Mouse (Mus musculus) liver, adult 2 months (tissue): ENCODE data around the gene Ttll5. TPM values are rescaled to one million over a fixed set of nuclear protein-coding genes. Genes with fewer than 3 reads are reported as not detected.

Experiments
- DNase-seq: peaks from one replicate; pipeline ENCODE4 v3.0.0-alpha.2; 2011; ENCODE audit warnings: low read depth, low spot score; ENCODE audit errors: extremely low read depth
- H3K27ac ChIP-seq: fragments of 200-500 bp; replicated peaks from 2 replicates; pipeline ENCODE4 v1.5.1; 2012; ENCODE audit warnings: low read depth, mild to moderate bottlenecking, control low read depth, inconsistent platforms, low read length; ENCODE audit not compliant: insufficient read depth
- H3K27me3 ChIP-seq: fragments of 200-500 bp; 2 replicates; pipeline ENCODE4 v1.6.1; 2012; ENCODE audit warnings: mild to moderate bottlenecking, moderate library complexity, low read length, inconsistent platforms; ENCODE audit not compliant: control insufficient read depth, insufficient read depth
- H3K36me3 ChIP-seq: fragments of 200-500 bp; 2 replicates; pipeline ENCODE4 v1.6.1; 2012; ENCODE audit warnings: low read length, inconsistent platforms; ENCODE audit not compliant: control insufficient read depth, insufficient read depth
- H3K4me1 ChIP-seq: fragments of 200-500 bp; 2 replicates; pipeline ENCODE4 v1.6.1; 2011; ENCODE audit warnings: low read length; ENCODE audit not compliant: control insufficient read depth, insufficient read depth
- H3K4me3 ChIP-seq: fragments of 200-500 bp; 2 replicates; pipeline ENCODE4 v1.5.1; 2011; ENCODE audit warnings: low read depth, mild to moderate bottlenecking, control low read depth, low read length, moderate library complexity; ENCODE audit not compliant: insufficient read depth
- H3K79me2 ChIP-seq: fragments of 200-500 bp; 2 replicates; pipeline ENCODE4 v1.6.1; 2012; ENCODE audit warnings: inconsistent platforms, mild to moderate bottlenecking, low read length, moderate library complexity; ENCODE audit not compliant: control insufficient read depth, insufficient read depth
- H3K9ac ChIP-seq: fragments of 200-500 bp; 2 replicates; pipeline ENCODE4 v1.6.1; 2012; ENCODE audit warnings: low read depth, mild to moderate bottlenecking, control low read depth, inconsistent platforms, low read length
- CTCF ChIP-seq: fragments of 200-500 bp; IDR thresholded peaks from 2 replicates; pipeline ENCODE4 v1.5.1; 2011; ENCODE audit warnings: low read depth, low read length, control low read depth
- POLR2A ChIP-seq: fragments of 200-500 bp; IDR thresholded peaks from 2 replicates; pipeline ENCODE4 v1.6.1; 2011; ENCODE audit warnings: low read length, control low read depth; ENCODE audit not compliant: insufficient read depth; ENCODE audit errors: extremely low read depth
- WGBS: fragments of 180-500 bp; shearing (Covaris S2); methylation state at CpG from one replicate; pipeline ENCODE4 v1.1.7; 2018; 5-methylcytosine and 5-hydroxymethylcytosine counted together
- polyA plus RNA-seq: library from polyadenylated mRNA; depleted of rRNA; stranded (reverse); fragments of >200 nt; gene quantifications from 2 replicates; pipeline ENCODE4 v1.2.3, GENCODE M21; 2012
- total RNA-seq: library from RNA; depleted of rRNA; stranded (reverse); fragments of >200 nt; gene quantifications from 2 replicates; pipeline ENCODE4 v1.2.3, GENCODE M21; 2014

Ttll5 gene
- total and polyA plus RNA-seq, 2 experiments: 7.6 to 13.1 TPM

GRCm38 (mm10) chr12:85986024-85986423 is 161.6 kb downstream of the Ttll5 start:
- no peak for DNase-seq
- 85% methylated on average over 7 of the region's 7 CpGs for WGBS

DNA sequence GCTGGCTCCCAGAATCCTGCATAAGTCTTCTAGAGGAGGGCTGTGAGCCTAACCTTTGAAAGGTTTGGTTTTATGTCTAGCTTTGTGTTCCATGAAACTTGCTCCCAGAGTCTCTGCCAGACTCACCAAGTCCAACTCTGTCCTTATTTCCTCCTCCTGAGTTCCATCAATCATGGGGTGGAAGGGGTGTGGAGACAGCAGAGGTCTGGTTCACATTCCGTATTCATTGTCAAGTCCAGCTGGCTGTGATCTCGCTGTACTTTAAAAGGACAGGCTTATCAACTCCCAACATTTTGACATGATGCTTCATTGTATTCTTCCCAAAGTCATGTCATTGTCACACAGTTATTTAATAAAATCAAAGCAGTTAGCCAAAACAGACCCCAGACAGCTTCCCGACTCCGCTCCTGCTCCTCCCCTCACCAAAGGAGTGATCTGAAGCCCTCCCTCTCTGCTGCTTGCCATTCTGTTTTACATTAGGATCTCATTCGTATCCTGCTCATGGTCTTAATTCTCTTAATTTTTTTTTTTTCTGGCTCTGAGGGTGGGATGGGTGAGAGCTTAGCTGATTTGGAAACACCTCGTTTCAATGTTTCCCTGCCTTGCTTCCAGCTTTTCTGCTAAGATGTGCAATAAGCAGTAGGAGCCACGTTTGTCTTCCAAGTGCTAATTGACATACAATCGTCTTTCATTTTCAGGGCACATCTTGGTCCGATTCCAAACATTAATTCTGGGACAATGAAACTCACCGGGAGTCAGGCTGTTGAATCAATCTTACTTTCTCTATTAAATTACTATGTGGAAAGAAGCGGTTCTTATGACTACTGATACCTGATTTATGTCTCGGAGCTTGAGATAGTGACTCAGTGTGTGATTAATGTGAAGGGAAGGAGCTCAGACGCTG is 162.3 kb downstream of the Ttll5 start:
- Histone ChIP-seq H3K4me1 (no peaks in the 10 kb centered on the region), H3K27me3 (no peaks in the 10 kb centered on the region), H3K27ac (no peak overlapping the region), H3K4me3 (no peak overlapping the region), H3K36me3 (no peaks in the 10 kb centered on the region; the same call in 1 of the 2 replicates), H3K9ac (no peak overlapping the region), H3K79me2 (no peaks in the 10 kb centered on the region)
- 84% methylated on average over 13 of the region's 13 CpGs for WGBS
- TF ChIP-seq CTCF (no peak), POLR2A (no peak)
- DNase-seq: no peak

More at GRCm38 (mm10) chr12:85986024-85986423, 161.6 kb downstream of the Ttll5 start:
- H3K79me2 ChIP-seq: no peaks in the 10 kb centered on the region
- no peak overlapping the region for H3K9ac ChIP-seq
- TF ChIP-seq POLR2A: no peak
- TF ChIP-seq CTCF: no peak
- no peaks in the 10 kb centered on the region for H3K4me1 ChIP-seq
- no peak overlapping the region for H3K27ac ChIP-seq
- no peaks in the 10 kb centered on the region for H3K27me3 ChIP-seq
- H3K36me3 ChIP-seq: no peaks in the 10 kb centered on the region; the same call in 1 of the 2 replicates
- no peak overlapping the region for H3K4me3 ChIP-seq

- H3K27me3 ChIP-seq: no peaks in the 10 kb centered on the region
- H3K27ac ChIP-seq: no peak overlapping the region
- no peaks in the 10 kb centered on the region for H3K79me2 ChIP-seq
- no peaks in the 10 kb centered on the region; the same call in 1 of the 2 replicates for H3K36me3 ChIP-seq
- H3K4me3 ChIP-seq: no peak overlapping the region
- no peak for DNase-seq
- TF ChIP-seq POLR2A: no peak
- no peak for TF ChIP-seq CTCF
- WGBS: 86% methylated on average over 5 of the region's 5 CpGs
- no peak overlapping the region for H3K9ac ChIP-seq
- no peaks in the 10 kb centered on the region for H3K4me1 ChIP-seq
Observed at GRCm38 (mm10) chr12:85987444-85987889, 163.0 kb downstream of the Ttll5 start.

GRCm38 (mm10) chr12:85988121-85988520 is 163.7 kb downstream of the Ttll5 start:
- no peaks in the 10 kb centered on the region for H3K4me1 ChIP-seq
- 93% methylated on average over 4 of the region's 4 CpGs for WGBS
- TF ChIP-seq POLR2A (no peak), CTCF (no peak)
- H3K27ac ChIP-seq: no peak overlapping the region
- no peak overlapping the region for H3K9ac ChIP-seq
- no peak for DNase-seq
- no peaks in the 10 kb centered on the region; the same call in 1 of the 2 replicates for H3K36me3 ChIP-seq
- no peak overlapping the region for H3K4me3 ChIP-seq
- no peaks in the 10 kb centered on the region for H3K79me2 ChIP-seq
- H3K27me3 ChIP-seq: no peaks in the 10 kb centered on the region

GRCm38 (mm10) chr12:85988818-85989377 is 164.4 kb downstream of the Ttll5 start:
- no peak for TF ChIP-seq POLR2A
- no peak for TF ChIP-seq CTCF
- H3K79me2 ChIP-seq: no peaks in the 10 kb centered on the region
- H3K27ac ChIP-seq: no peak overlapping the region
- 87% methylated on average over 4 of the region's 4 CpGs for WGBS
- no peak overlapping the region for H3K9ac ChIP-seq
- H3K4me3 ChIP-seq: no peak overlapping the region
- no peaks in the 10 kb centered on the region; the same call in 1 of the 2 replicates for H3K36me3 ChIP-seq
- no peaks in the 10 kb centered on the region for H3K27me3 ChIP-seq
- H3K4me1 ChIP-seq: no peaks in the 10 kb centered on the region
- DNase-seq: no peak
